Mouse (Mus musculus): ENCODE results near the gene Lmln.
"Not testable (repeated sequence)": the region's sequence is repeated elsewhere in the genome, so short reads cannot be mapped to it uniquely, and the experiment has no call there.

The Lmln gene

GRCm38 (mm10) chr16:33058656-33059055 is 3.7 kb upstream of the Lmln start:
- not testable (repeated sequence) for DNase-seq

GRCm38 (mm10) chr16:33059471-33059870 is 2.9 kb upstream of the Lmln start:
- DNase-seq, result no peak

GRCm38 (mm10) chr16:33060926-33061325 is 1.4 kb upstream of the Lmln start:
- no peak for DNase-seq

- no peak for DNase-seq
Measured at GRCm38 (mm10) chr16:33061400-33061799, 921 bp upstream of the Lmln start.

GRCm38 (mm10) chr16:33062682-33063131 is 386 bp downstream of the Lmln start:
- peak; percentile 70 for DNase-seq

- no peak for DNase-seq
Measured at GRCm38 (mm10) chr16:33063267-33063666, 946 bp downstream of the Lmln start.

GRCm38 (mm10) chr16:33064636-33065035 is 2.3 kb downstream of the Lmln start:
- DNase-seq, result no peak

GRCm38 (mm10) chr16:33070928-33071327 is 8.6 kb downstream of the Lmln start:
- no peak for DNase-seq

- no peak for DNase-seq
Measured at GRCm38 (mm10) chr16:33072871-33073557, 10.7 kb downstream of the Lmln start.

- DNase-seq, result no peak
Measured at GRCm38 (mm10) chr16:33074967-33075366, 12.6 kb downstream of the Lmln start.

GRCm38 (mm10) chr16:33076078-33076477 is 13.8 kb downstream of the Lmln start:
- DNase-seq, result no peak

- no peak for DNase-seq
Measured at GRCm38 (mm10) chr16:33077069-33077627, 14.8 kb downstream of the Lmln start.

GRCm38 (mm10) chr16:33080063-33080462 is 17.7 kb downstream of the Lmln start:
- no peak for DNase-seq

- no peak for DNase-seq
Measured at GRCm38 (mm10) chr16:33082951-33083350, 20.6 kb downstream of the Lmln start.

GRCm38 (mm10) chr16:33083996-33084395 is 21.7 kb downstream of the Lmln start:
- DNase-seq, result no peak

GRCm38 (mm10) chr16:33085666-33086065 is 23.3 kb downstream of the Lmln start:
- no peak for DNase-seq

- peak; percentile 11 for DNase-seq
Measured at GRCm38 (mm10) chr16:33113726-33114125, 51.4 kb downstream of the Lmln start.

GRCm38 (mm10) chr16:33123373-33123772 is 61.1 kb downstream of the Lmln start:
- peak; percentile 22 for DNase-seq

GRCm38 (mm10) chr16:33123938-33124820 is 61.9 kb downstream of the Lmln start:
- no peak for DNase-seq

- no peak for DNase-seq
Measured at GRCm38 (mm10) chr16:33127052-33127451, 64.7 kb downstream of the Lmln start.

GRCm38 (mm10) chr16:33130731-33131130 is 68.4 kb downstream of the Lmln start:
- no peak for DNase-seq

GRCm38 (mm10) chr16:33133186-33133585 is 70.9 kb downstream of the Lmln start:
- no peak for DNase-seq

- DNase-seq, result no peak
Measured at GRCm38 (mm10) chr16:33135167-33135566, 72.8 kb downstream of the Lmln start.

- DNase-seq, result not testable (repeated sequence)
Measured at GRCm38 (mm10) chr16:33139061-33139460, 76.7 kb downstream of the Lmln start.
